Mouse (Mus musculus): ENCODE results near the gene Tgfb3.

Gene Tgfb3

GRCm38 (mm10) chr12:86030932-86031331 is 47.9 kb downstream of the Tgfb3 start:
- DNase-seq (ENCODE audit: low read depth in 1 of 2, low spot score in 2 of 2) = no peak

GRCm38 (mm10) chr12:86027747-86028146 is 51.1 kb downstream of the Tgfb3 start:
- DNase-seq (ENCODE audit: low read depth in 1 of 2, low spot score in 2 of 2) = no peak

GRCm38 (mm10) chr12:86027000-86027399 is 51.8 kb downstream of the Tgfb3 start:
- no peak for DNase-seq (ENCODE audit: low read depth in 1 of 2, low spot score in 2 of 2)

GRCm38 (mm10) chr12:86025480-86025879 is 53.4 kb downstream of the Tgfb3 start:
- no peak for DNase-seq (ENCODE audit: low read depth in 1 of 2, low spot score in 2 of 2)

GRCm38 (mm10) chr12:86024426-86024825 is 54.4 kb downstream of the Tgfb3 start:
- no peak for DNase-seq (ENCODE audit: low read depth in 1 of 2, low spot score in 2 of 2)

GRCm38 (mm10) chr12:86023081-86023871 is 55.6 kb downstream of the Tgfb3 start:
- DNase-seq (ENCODE audit: low read depth in 1 of 2, low spot score in 2 of 2) = no peak

- DNase-seq (ENCODE audit: low read depth in 1 of 2, low spot score in 2 of 2) = no peak
These were observed 56.4 kb downstream of the Tgfb3 start for GRCm38 (mm10) chr12:86022282-86022984.

GRCm38 (mm10) chr12:86021583-86021982 is 57.3 kb downstream of the Tgfb3 start:
- DNase-seq (ENCODE audit: low read depth in 1 of 2, low spot score in 2 of 2) = no peak

- no peak for DNase-seq (ENCODE audit: low read depth in 1 of 2, low spot score in 2 of 2)
These were observed 61.5 kb downstream of the Tgfb3 start for GRCm38 (mm10) chr12:86017360-86017759.

GRCm38 (mm10) chr12:86015114-86015513 is 63.7 kb downstream of the Tgfb3 start:
- DNase-seq (ENCODE audit: low read depth in 1 of 2, low spot score in 2 of 2) = no peak

GRCm38 (mm10) chr12:86014621-86015020 is 64.2 kb downstream of the Tgfb3 start:
- no peak for DNase-seq (ENCODE audit: low read depth in 1 of 2, low spot score in 2 of 2)

- no peak for DNase-seq (ENCODE audit: low read depth in 1 of 2, low spot score in 2 of 2)
These were observed 64.7 kb downstream of the Tgfb3 start for GRCm38 (mm10) chr12:86014174-86014573.

GRCm38 (mm10) chr12:86012195-86012594 is 66.6 kb downstream of the Tgfb3 start:
- no peak for DNase-seq (ENCODE audit: low read depth in 1 of 2, low spot score in 2 of 2)

- DNase-seq (ENCODE audit: low read depth in 1 of 2, low spot score in 2 of 2) = no peak
These were observed 68.2 kb downstream of the Tgfb3 start for GRCm38 (mm10) chr12:86010656-86011055.

- DNase-seq (ENCODE audit: low read depth in 1 of 2, low spot score in 2 of 2) = no peak
These were observed 71.5 kb downstream of the Tgfb3 start for GRCm38 (mm10) chr12:86007377-86007776.
